Mouse (Mus musculus): ENCODE measurements at regions not wholly inside any gene's neighbourhood (a gene's known extent, or its start where the extent isn't known, plus 50 kb on each side); places are given as distances from the start of the nearest gene placed in this dataset.

DNA sequence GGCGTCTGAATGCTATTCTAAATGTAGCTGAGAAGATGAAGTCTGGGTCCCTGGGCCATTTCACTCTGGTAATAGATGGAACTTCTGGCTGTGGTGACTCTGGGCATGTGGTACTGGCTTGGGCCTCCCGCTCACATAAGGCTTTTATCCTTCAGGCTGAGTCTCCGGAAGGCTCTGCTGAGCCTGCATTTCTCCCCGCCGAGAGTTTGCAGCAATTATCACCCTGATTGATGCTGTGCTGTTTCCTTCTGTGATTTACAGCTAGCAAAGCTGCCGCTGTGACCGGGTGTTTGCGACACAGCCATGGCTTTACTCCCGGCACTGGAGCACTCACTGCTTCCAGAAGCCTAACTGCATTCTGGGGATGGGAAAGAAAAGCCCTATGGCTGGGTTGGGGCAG is 171.9 kb downstream of the Adgrd1 start:
- TF ChIP-seq EP300 (IDR thresholded peaks at IDR 0.05; ENCODE audit: insufficient read depth, low read depth, low read length), result no peak
- TF ChIP-seq POLR2A (IDR thresholded peaks at IDR 0.05; ENCODE audit: insufficient read depth, low read depth, low read length), result no peak
